Mouse (Mus musculus): ENCODE measurements at regions not wholly inside any gene's neighbourhood (a gene's known extent, or its start where the extent isn't known, plus 50 kb on each side); places are given as distances from the start of the nearest gene placed in this dataset.

- TF ChIP-seq CTCF (IDR thresholded peaks at IDR 0.05; ENCODE audit: low read depth) (no peak), EP300 (IDR thresholded peaks at IDR 0.05; ENCODE audit: low read depth) (no peak)
These were observed 342.2 kb upstream of the Gm11042 start for GRCm38 (mm10) chr12:74658406-74658805.
